Mouse (Mus musculus) heart, adult 2 months (tissue): Measurements from ENCODE around the gene Npepl1. TPM values are rescaled to one million over a fixed set of nuclear protein-coding genes. Genes with fewer than 3 reads are reported as not detected.

Experiments used
- DNase-seq, 2 experiments: peaks; one replicate each; pipeline ENCODE4 v3.0.0; 2021
- H3K27ac ChIP-seq: fragments of 200-600 bp; 2 replicates; pipeline ENCODE4 v1.8.1; 2022
- H3K27me3 ChIP-seq: fragments of 200-500 bp; 2 replicates; pipeline ENCODE4 v1.6.1; 2012; ENCODE audit warnings: mild to moderate bottlenecking, low read length, inconsistent platforms, mixed read lengths; ENCODE audit not compliant: control insufficient read depth, insufficient read depth
- H3K36me3 ChIP-seq: fragments of 200-500 bp; 2 replicates; pipeline ENCODE4 v1.6.1; 2012; ENCODE audit warnings: low read length, inconsistent platforms; ENCODE audit not compliant: control insufficient read depth, insufficient read depth
- H3K4me1 ChIP-seq: fragments of 200-500 bp; 2 replicates; pipeline ENCODE4 v1.6.1; 2011; ENCODE audit warnings: low read length; ENCODE audit not compliant: control insufficient read depth, insufficient read depth
- H3K4me3 ChIP-seq: fragments of 200-600 bp; 2 replicates; pipeline ENCODE4 v1.8.1; 2022
- H3K79me2 ChIP-seq: fragments of 200-500 bp; replicated peaks from 2 replicates; pipeline ENCODE4 v1.6.1; 2012; ENCODE audit warnings: mild to moderate bottlenecking, inconsistent platforms, low read length, moderate library complexity, mixed read lengths; ENCODE audit not compliant: control insufficient read depth, insufficient read depth
- H3K9ac ChIP-seq: fragments of 200-500 bp; 2 replicates; pipeline ENCODE4 v1.6.1; 2012; ENCODE audit warnings: low read depth, mild to moderate bottlenecking, control low read depth, inconsistent platforms, low read length, mixed read lengths
- CTCF ChIP-seq: fragments of 200-600 bp; IDR thresholded peaks from 2 replicates; pipeline ENCODE4 v1.8.1; 2022; ENCODE audit warnings: antibody characterized with exemption, mild to moderate bottlenecking, moderate library complexity
- EP300 ChIP-seq: fragments of 200-500 bp; IDR thresholded peaks from 2 replicates; pipeline ENCODE4 v1.6.1; 2011; ENCODE audit warnings: low read depth, low read length, control low read depth; ENCODE audit not compliant: insufficient read depth
- POLR2A ChIP-seq: fragments of 200-500 bp; IDR thresholded peaks from 2 replicates; pipeline ENCODE4 v1.6.1; 2011; ENCODE audit warnings: mild to moderate bottlenecking, low read depth, low read length, control low read depth; ENCODE audit not compliant: insufficient read depth
- WGBS: fragments of 180-500 bp; shearing (Covaris S2); methylation state at CpG from one replicate; pipeline ENCODE4 v1.1.7; 2018; 5-methylcytosine and 5-hydroxymethylcytosine counted together
- intact Hi-C: fragments of 180-260 bp; cut with DNase I; formaldehyde crosslinking; loops from one replicate; pipeline ENCODE4 v1.15.1; 2025
- polyA plus RNA-seq: library from polyadenylated mRNA; depleted of rRNA; stranded (reverse); fragments of >200 nt; gene quantifications from 2 replicates; pipeline ENCODE4 v1.2.3, GENCODE M21; 2012
- total RNA-seq, 2 experiments: library from RNA; stranded (reverse); gene quantifications; 2 replicates each; pipeline ENCODE4 v1.2.3; 2021

The Npepl1 gene
- total and polyA plus RNA-seq, 3 experiments: 63.1 to 79.6 (median 73.9) TPM

DNA sequence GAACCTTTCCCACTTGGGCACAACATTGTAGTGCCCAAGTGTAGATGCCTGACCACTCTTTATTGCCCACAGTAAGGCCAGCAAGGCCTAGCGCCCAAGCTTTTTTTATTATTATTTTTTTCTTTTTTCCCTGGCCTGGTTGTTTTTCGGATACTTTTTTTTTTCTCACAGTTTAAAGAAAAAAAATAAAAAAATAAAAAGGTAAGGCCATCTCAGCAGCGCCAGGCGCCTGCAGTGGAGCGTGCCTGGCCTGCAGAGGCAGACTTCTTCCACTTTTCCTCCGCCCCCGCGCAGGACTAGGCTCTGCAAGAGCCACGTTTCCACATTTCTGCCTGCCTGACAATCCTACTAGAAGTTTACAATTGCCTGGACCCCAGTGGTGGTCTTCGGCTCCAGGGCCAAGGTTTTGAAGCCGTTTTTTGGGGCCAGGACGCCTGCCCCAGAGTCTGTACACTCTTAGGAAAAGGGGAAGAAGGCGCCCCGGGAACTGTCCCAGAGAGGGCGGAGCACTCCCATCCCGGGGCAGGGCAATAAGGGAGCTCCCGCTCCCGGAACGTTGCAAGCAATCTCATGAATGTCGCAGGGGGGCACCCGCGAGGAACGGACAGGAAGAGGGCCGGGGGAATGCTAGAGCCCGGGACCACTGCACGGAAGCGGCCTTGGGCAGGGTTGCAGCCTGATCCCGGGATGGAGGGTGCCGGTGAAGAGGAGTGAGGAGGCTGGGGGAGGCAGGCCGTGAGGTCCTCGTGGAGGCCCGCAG is 34.3 kb upstream of the Npepl1 start, which contains the start of gene Stx16:
TSS of gene Stx16 (plus strand) at position 636 of the 760 bp plus-strand sequence.
- WGBS: 2% methylated on average over 32 of the region's 32 CpGs
- Histone ChIP-seq H3K4me3 (peak within 1 kb of the TSS; percentile 98), H3K27ac (peak within 1 kb of the TSS; percentile 93), H3K36me3 (no peaks in the 10 kb centered on the region), H3K4me1 (peaks cover 1% of the 10 kb centered on the region; the same call in 1 of the 2 replicates), H3K9ac (peak within 1 kb of the TSS; percentile 95), H3K27me3 (no peaks in the 10 kb centered on the region), H3K79me2 (no peaks in the 10 kb centered on the region)
- intact Hi-C loops: loop anchor here (1.0 to 10.0 kb wide), 3 partner anchors 34 to 399 kb away; partner anchors contain the start of genes Npepl1 and Prelid3b
- TF ChIP-seq EP300: peak; percentile 71; the same call in 1 of the 2 replicates
- peak; percentile 68 for TF ChIP-seq CTCF
- peak; percentile 84 for TF ChIP-seq POLR2A
- DNase-seq: peak; percentile 95 to 99

DNA sequence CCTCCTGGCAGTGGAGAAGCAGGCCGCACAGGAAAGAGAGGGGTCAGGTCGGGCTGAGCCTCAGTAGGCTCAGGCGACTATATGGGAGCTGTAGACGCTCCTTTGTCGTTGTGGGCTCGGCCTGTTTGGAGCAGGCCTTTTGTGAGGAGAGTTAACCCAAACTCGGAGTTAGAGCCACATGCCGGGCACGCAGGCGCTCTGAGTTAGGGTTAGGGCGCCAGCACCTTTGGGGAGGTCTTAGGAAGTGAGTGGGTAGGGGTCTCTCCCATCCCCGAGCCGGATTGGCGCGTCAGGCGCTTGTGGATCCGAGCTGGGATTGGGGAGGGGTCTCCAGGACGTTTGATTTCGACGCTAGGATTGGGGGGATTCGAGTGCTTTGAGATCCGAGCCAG is 33.7 kb upstream of the Npepl1 start:
- intact Hi-C loops: loop anchor here (1.0 to 10.0 kb wide), 3 partner anchors 34 to 398 kb away; partner anchors contain the start of genes Npepl1 and Prelid3b
- no peak for TF ChIP-seq EP300
- no peak for TF ChIP-seq CTCF
- no peak for TF ChIP-seq POLR2A
- 0% methylated on average over 22 of the region's 22 CpGs for WGBS

DNA sequence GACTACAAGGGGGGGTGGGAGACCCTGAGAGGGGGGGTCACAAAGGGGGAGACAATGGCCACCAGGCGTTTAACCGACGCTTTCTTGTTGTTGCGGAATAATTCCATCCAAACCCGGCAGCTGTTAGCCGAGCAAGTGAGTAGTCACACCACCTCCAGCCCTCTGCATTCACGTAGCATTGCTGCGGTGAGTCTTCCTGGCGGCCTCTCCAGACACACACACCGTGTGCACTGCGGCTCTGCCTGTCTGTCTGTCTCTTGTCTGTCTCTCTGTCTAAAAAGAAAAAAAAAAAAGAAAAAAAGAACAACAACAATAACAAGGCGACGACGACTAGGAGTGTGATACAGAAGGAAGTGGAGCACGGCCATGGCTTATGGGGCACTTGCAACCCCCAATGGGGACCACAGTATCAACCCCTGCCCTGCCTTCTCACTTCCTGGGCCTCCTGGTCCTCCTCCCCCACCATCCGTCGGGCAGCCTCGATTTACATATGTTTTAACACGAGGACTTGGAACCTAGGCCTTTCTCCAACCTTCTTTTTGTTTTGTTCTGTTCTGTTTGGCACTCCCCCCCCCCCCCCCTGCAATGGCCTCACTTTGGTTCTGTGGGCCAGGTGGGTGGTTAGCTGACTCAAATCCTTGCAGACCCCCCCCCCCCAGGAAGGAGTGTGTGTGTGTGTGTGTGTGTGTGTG is 33.0 kb upstream of the Npepl1 start:
- peaks cover 1% of the 10 kb centered on the region; the same call in 1 of the 2 replicates for H3K4me1 ChIP-seq
- TF ChIP-seq CTCF (no peak), EP300 (no peak), POLR2A (no peak)
- H3K9ac ChIP-seq: peak overlapping the region; percentile 95
- H3K27ac ChIP-seq: 0 out of 2 replicates have a peak overlapping the region, but pooled peaks have one; percentile 11
- DNase-seq: peak in 1 of 2 experiments; percentile 25
- intact Hi-C loops: loop anchor here (5.0 to 10.0 kb wide), 2 partner anchors 220 to 398 kb away; partner anchors contain the start of gene Prelid3b
- H3K79me2 ChIP-seq: 0 out of 2 replicates have a peak, but pooled peaks cover 1% of the 10 kb centered on the region
- no peaks in the 10 kb centered on the region for H3K27me3 ChIP-seq
- no peaks in the 10 kb centered on the region for H3K36me3 ChIP-seq
- WGBS: 1% methylated on average over 19 of the region's 19 CpGs
- H3K4me3 ChIP-seq: peak overlapping the region; percentile 98

More for the DNA sequence above, 33.7 kb upstream of the Npepl1 start:
- no peaks in the 10 kb centered on the region for H3K27me3 ChIP-seq
- peaks cover 1% of the 10 kb centered on the region; the same call in 1 of the 2 replicates for H3K4me1 ChIP-seq
- peak overlapping the region; percentile 95 for H3K9ac ChIP-seq
- DNase-seq: no peak
- 0 out of 2 replicates have a peak, but pooled peaks cover 1% of the 10 kb centered on the region for H3K79me2 ChIP-seq
- peak overlapping the region; percentile 93 for H3K27ac ChIP-seq
- H3K36me3 ChIP-seq: no peaks in the 10 kb centered on the region
- peak overlapping the region; percentile 98 for H3K4me3 ChIP-seq

GRCm38 (mm10) chr2:174077776-174078338 is 32.3 kb upstream of the Npepl1 start:
- H3K4me3 ChIP-seq: no peak overlapping the region
- no peaks in the 10 kb centered on the region for H3K27me3 ChIP-seq
- no peaks in the 10 kb centered on the region for H3K36me3 ChIP-seq
- intact Hi-C loops: loop anchor here (5.0 to 10.0 kb wide), 2 partner anchors 219 to 397 kb away; partner anchors contain the start of gene Prelid3b
- no peak overlapping the region for H3K9ac ChIP-seq
- DNase-seq: no peak
- H3K27ac ChIP-seq: no peak overlapping the region
- TF ChIP-seq CTCF (no peak), EP300 (no peak), POLR2A (no peak)
- 16% methylated on average over 11 of the region's 11 CpGs for WGBS
- 0 out of 2 replicates have a peak, but pooled peaks cover 1% of the 10 kb centered on the region for H3K79me2 ChIP-seq
- H3K4me1 ChIP-seq: peaks cover 1% of the 10 kb centered on the region; the same call in 1 of the 2 replicates

- no peak overlapping the region for H3K9ac ChIP-seq
Observed at GRCm38 (mm10) chr2:174081833-174082232, 28.3 kb upstream of the Npepl1 start.

More at GRCm38 (mm10) chr2:174081833-174082232, 28.3 kb upstream of the Npepl1 start:
- Histone ChIP-seq H3K27ac (no peak overlapping the region), H3K4me3 (no peak overlapping the region), H3K36me3 (no peaks in the 10 kb centered on the region), H3K4me1 (peaks cover 3% of the 10 kb centered on the region; the same call in 1 of the 2 replicates), H3K79me2 (peaks cover 9% of the 10 kb centered on the region), H3K27me3 (no peaks in the 10 kb centered on the region)
- TF ChIP-seq POLR2A (no peak), EP300 (no peak), CTCF (no peak)
- 77% methylated on average over 5 of the region's 5 CpGs for WGBS
- intact Hi-C loops: no loop called here
- no peak for DNase-seq
